Comparison of ENCODE assay signal across 9 mouse cellular contexts in the genomic region with DNA sequence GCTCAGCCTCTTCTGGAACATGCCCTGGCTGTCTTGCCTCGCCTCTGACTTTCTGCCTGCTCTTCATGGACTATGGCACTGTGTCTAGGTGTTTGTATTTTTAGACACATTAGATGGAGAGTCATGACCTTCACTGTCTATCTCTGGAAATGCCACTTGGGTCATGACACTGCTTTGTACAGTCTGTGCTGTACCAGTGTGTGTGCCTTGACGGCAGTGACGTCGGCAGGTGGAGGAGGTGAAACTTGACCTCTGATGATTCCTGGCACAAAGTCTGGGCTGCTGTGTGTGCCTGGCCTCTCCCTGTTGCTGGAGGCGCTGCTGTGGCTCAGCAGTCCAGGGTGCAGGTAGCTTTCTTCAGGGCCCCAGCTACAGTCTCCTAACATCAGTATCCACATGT. TPM values are rescaled to one million over a fixed set of nuclear protein-coding genes. Genes with fewer than 3 reads are reported as not detected.
A peak's percentile ranks its signal among the peaks of the same experiment; 100 is the strongest.
DNase-seq lines count a peak whose midpoint lies in the region; ATAC-seq lines count a peak whose summit lies in the region.
"Had no signal": no experiment of that assay in that cellular context is flagged by ENCODE, and none has a peak within 500 bp of the region (broad histone marks: within the 10 kb centered on the region; RNA-seq: fewer than 3 reads in every experiment).

No protein-coding gene starts in this region.

- no peaks in the 10 kb centered on the region for H3K9me3 ChIP-seq in embryonic facial prominence, embryonic 12.5 days
- H3K9me3 ChIP-seq in embryonic facial prominence, embryonic 10.5 days = no peaks in the 10 kb centered on the region
- H3K9me3 ChIP-seq in kidney, embryonic 15.5 days (replicated peaks) = no peaks in the 10 kb centered on the region
- no peaks in the 10 kb centered on the region for H3K9me3 ChIP-seq in forebrain, embryonic 14.5 days (replicated peaks; ENCODE audit: control insufficient read depth, low read length)
- H3K9me3 ChIP-seq: neural tube, embryonic 13.5 days had no signal

- H3K27me3 ChIP-seq in embryonic facial prominence, embryonic 12.5 days = no peaks in the 10 kb centered on the region
- no peaks in the 10 kb centered on the region for H3K27me3 ChIP-seq in embryonic facial prominence, embryonic 10.5 days (replicated peaks; ENCODE audit: low read depth, poor library complexity, severe bottlenecking)
- H3K27me3 ChIP-seq in kidney, embryonic 15.5 days = no peaks in the 10 kb centered on the region
- no peaks in the 10 kb centered on the region for H3K27me3 ChIP-seq in forebrain, embryonic 14.5 days (replicated peaks; ENCODE audit: control insufficient read depth, insufficient read depth, low read length)
- H3K27me3 ChIP-seq: neural tube, embryonic 13.5 days had no signal

- 0 out of 2 replicates have a peak overlapping the region, but pooled peaks have one; percentile 11 for H3K27ac ChIP-seq in embryonic facial prominence, embryonic 12.5 days
- no peak overlapping the region for H3K27ac ChIP-seq in embryonic facial prominence, embryonic 10.5 days (replicated peaks)
- H3K27ac ChIP-seq in kidney, embryonic 15.5 days = no peak overlapping the region
- H3K27ac ChIP-seq in forebrain, embryonic 14.5 days (ENCODE audit: low read depth, low read length) = no peak overlapping the region
- H3K27ac ChIP-seq: neural tube, embryonic 13.5 days had no signal

- no peak for DNase-seq in embryonic facial prominence, embryonic 10.5 days (ENCODE audit: low spot score)
- peak; percentile 76 to 83 for DNase-seq in heart, adult 9 months (ENCODE audit: low spot score in 2 of 2)
- peak; percentile 33 for DNase-seq in lung, postnatal 14 days
- DNase-seq in left cerebral cortex, postnatal 25 days (ENCODE audit: low spot score in 2 of 2) = no peak
- no peak for DNase-seq in layer of hippocampus, adult 11-12 months (ENCODE audit: low spot score)
- DNase-seq in forebrain, embryonic 14.5 days (ENCODE audit: low spot score) = no peak

- H3K36me3 ChIP-seq in embryonic facial prominence, embryonic 12.5 days = no peaks in the 10 kb centered on the region
- peaks cover 7% of the 10 kb centered on the region; the same call in 1 of the 2 replicates for H3K36me3 ChIP-seq in embryonic facial prominence, embryonic 10.5 days (replicated peaks)
- H3K36me3 ChIP-seq in kidney, embryonic 15.5 days = no peaks in the 10 kb centered on the region
- H3K36me3 ChIP-seq in forebrain, embryonic 14.5 days (ENCODE audit: control insufficient read depth, insufficient read depth, low read length) = no peaks in the 10 kb centered on the region
- H3K36me3 ChIP-seq: neural tube, embryonic 13.5 days had no signal

- H3K4me3 ChIP-seq in embryonic facial prominence, embryonic 12.5 days = no peak overlapping the region
- H3K4me3 ChIP-seq in embryonic facial prominence, embryonic 10.5 days = no peak overlapping the region
- H3K4me3 ChIP-seq in kidney, embryonic 15.5 days (replicated peaks) = no peak overlapping the region
- no peak overlapping the region for H3K4me3 ChIP-seq in forebrain, embryonic 14.5 days (ENCODE audit: low read depth, low read length)
- H3K4me3 ChIP-seq: neural tube, embryonic 13.5 days had no signal

- H3K4me2 ChIP-seq in embryonic facial prominence, embryonic 12.5 days (replicated peaks) = no peak overlapping the region
- H3K4me2 ChIP-seq in kidney, embryonic 15.5 days = no peak overlapping the region
- H3K4me2 ChIP-seq in forebrain, embryonic 14.5 days (ENCODE audit: low read length) = no peak overlapping the region
- H3K4me2 ChIP-seq: neural tube, embryonic 13.5 days had no signal

- peak; percentile 11; the same call in 1 of the 2 replicates for ATAC-seq in embryonic facial prominence, embryonic 12.5 days (ENCODE audit: insufficient number of reproducible peaks, insufficient read depth, low FRiP score, low TSS enrichment)
- 0 out of 2 replicates have a peak, but pooled peaks have one; percentile 5 for ATAC-seq in kidney, embryonic 15.5 days (replicated peaks; ENCODE audit: low FRiP score)
- no peak for ATAC-seq in forebrain, embryonic 14.5 days

- peaks cover 11% of the 10 kb centered on the region; the same call in 1 of the 2 replicates for H3K4me1 ChIP-seq in embryonic facial prominence, embryonic 12.5 days
- H3K4me1 ChIP-seq in embryonic facial prominence, embryonic 10.5 days = peaks cover 17% of the 10 kb centered on the region
- peaks cover 13% of the 10 kb centered on the region for H3K4me1 ChIP-seq in kidney, embryonic 15.5 days
- no peaks in the 10 kb centered on the region for H3K4me1 ChIP-seq in forebrain, embryonic 14.5 days (ENCODE audit: control insufficient read depth, insufficient read depth, low read length)

- WGBS in embryonic facial prominence, embryonic 12.5 days = 56% methylated on average over 5 of the region's 5 CpGs
- 60% methylated on average over 5 of the region's 5 CpGs for WGBS in embryonic facial prominence, embryonic 10.5 days
- WGBS in kidney, embryonic 15.5 days = 45% methylated on average over 5 of the region's 5 CpGs
- 85% methylated on average over 5 of the region's 5 CpGs for WGBS in forebrain, embryonic 14.5 days

- intact Hi-C loops in left cerebral cortex, postnatal 25 days (cut with DNase I) = no loop called here

- H3K9ac ChIP-seq in embryonic facial prominence, embryonic 12.5 days = no peak overlapping the region
- H3K9ac ChIP-seq in kidney, embryonic 15.5 days = no peak overlapping the region
- H3K9ac ChIP-seq in forebrain, embryonic 14.5 days (ENCODE audit: low read length) = no peak overlapping the region
- H3K9ac ChIP-seq: neural tube, embryonic 13.5 days had no signal

RNA-seq across cellular contexts. Expression of a gene that starts 9.2 kb away (rescaled TPM):
- polyA plus RNA-seq in embryonic facial prominence, embryonic 12.5 days (2016; fragmentation: Nextera tagmentation; extraction: Ambion mirVana) = 14.4 and 14.6 TPM in 2 replicates
- polyA plus RNA-seq in embryonic facial prominence, embryonic 10.5 days (2016; fragmentation: Nextera tagmentation; extraction: Ambion mirVana) = 9.6 and 10.1 TPM in 2 replicates
- polyA plus RNA-seq in kidney, embryonic 15.5 days (2015; fragmentation: Nextera tagmentation; extraction: Ambion mirVana) = 8.5 and 8.8 TPM in 2 replicates
- total RNA-seq in left cerebral cortex, postnatal 25 days (2021) = 10 to 100 TPM; 52.3 to 57.2 TPM
- 15.6 and 20.8 TPM in 2 replicates for polyA plus RNA-seq in forebrain, embryonic 14.5 days (2014; fragmentation: Nextera tagmentation; extraction: Ambion mirVana)

Comparison
In these comparisons a context has a peak if more than half of its experiments do, and no peak if none do; other contexts are left out.
1. DNase-seq: peak in heart, adult 9 months (2 of 2) and lung, postnatal 14 days (single experiment); none in embryonic facial prominence, embryonic 10.5 days (single experiment), left cerebral cortex, postnatal 25 days (0 of 2), layer of hippocampus, adult 11-12 months (single experiment) and forebrain, embryonic 14.5 days (single experiment).